Mouse (Mus musculus) brain, embryonic 14.5 days (tissue): ENCODE measurements around the gene Klf13.

Source experiments
- CTCF ChIP-seq: fragments of 200-500 bp; IDR thresholded peaks from 2 replicates; pipeline ENCODE4 v1.5.1; 2012; ENCODE audit warnings: inconsistent platforms, mild to moderate bottlenecking, moderate library complexity, borderline replicate concordance; ENCODE audit not compliant: insufficient read depth, insufficient read length; ENCODE audit errors: extremely low read depth
- POLR2A ChIP-seq: fragments of 200-500 bp; IDR thresholded peaks from 2 replicates; pipeline ENCODE4 v1.6.1; 2012; ENCODE audit warnings: mild to moderate bottlenecking, inconsistent platforms, borderline replicate concordance; ENCODE audit not compliant: poor library complexity, insufficient read depth, insufficient read length, severe bottlenecking; ENCODE audit errors: extremely low read depth

DNA sequence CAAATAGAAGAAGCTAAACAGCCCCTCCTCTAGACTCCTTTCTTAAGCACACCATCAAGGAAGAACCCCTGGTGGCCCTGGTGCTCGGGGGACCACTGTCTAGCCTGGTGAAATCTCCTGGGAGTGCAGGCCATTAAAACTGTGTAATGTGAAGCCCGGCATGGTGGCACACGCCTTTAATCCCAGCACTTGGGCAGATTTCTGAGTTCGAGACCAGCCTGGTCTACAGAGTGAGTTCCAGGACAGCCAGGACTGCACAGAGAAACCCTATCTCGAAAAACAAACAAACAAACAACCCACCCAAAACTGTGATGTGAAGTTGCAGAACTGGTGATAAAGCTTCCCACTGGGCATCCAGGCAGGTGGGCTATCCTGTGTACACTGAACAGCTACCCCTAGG, 24.9 kb upstream of the Klf13 start:
- TF ChIP-seq CTCF (no peak), POLR2A (no peak)
